Mouse (Mus musculus): Measurements from ENCODE around the gene 4931414P19Rik. TPM values are rescaled to one million over a fixed set of nuclear protein-coding genes. Genes with fewer than 3 reads are reported as not detected.

The 4931414P19Rik gene
- polyA plus RNA-seq (2021; fragmentation: Nextera tagmentation) = 1.5 and 2.4 TPM in 2 replicates
- long read RNA-seq, experiment 1, partial matches to known transcripts = 1 of 2 reads
- long read RNA-seq, experiment 1, other reads (novel, unspliced or antisense) = 0 of 2 reads
- long read RNA-seq, experiment 2, transcript 4931414P19Rik-201 (7 exons, 2,670 nt) = major isoform, 6 of 10 reads
- long read RNA-seq, experiment 2, partial matches to known transcripts = 3 of 10 reads
- long read RNA-seq, experiment 2, other reads (novel, unspliced or antisense) = 1 of 10 reads

GRCm38 (mm10) chr14:54605752-54606321 is at the start of gene 4931414P19Rik:
Gene 4931414P19Rik, minus strand, starts transcription at chr14:54605993.

DNA sequence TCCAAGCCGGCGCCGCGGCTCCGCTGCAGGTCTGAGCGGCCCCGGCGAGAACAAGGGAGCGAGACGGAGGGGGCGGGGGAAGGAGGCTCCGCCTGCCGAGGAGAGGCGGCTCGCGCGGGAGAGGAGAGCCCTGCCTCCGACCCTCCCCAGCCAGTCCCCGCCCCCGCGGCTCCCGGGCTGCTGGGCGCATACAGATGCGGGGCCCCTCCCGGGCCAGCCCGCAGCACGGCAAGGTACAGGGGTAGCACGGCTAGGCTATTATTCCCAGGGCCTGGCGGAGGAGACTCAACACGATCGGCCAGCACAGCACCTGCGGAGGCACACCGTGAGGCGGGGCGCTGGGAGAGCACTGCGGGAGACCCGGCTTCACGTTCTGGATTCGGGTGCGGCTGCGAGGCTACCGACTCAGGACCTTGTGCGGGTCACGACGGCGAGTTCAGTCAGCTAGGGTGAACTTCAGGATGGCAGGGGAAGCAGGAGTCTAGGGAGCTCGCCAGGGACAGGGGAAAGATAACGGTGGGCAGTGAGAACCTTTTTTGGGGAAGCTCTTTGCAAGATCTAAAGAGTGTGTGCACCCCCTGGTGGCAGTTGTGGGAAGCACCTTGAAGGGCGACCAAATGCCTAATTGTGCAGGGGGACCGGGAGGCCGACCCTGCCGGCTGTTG is 35.6 kb upstream of the 4931414P19Rik start, which contains the start of gene Cdh24:
Gene Cdh24, minus strand, starts transcription at position 60 of the 665 bp plus-strand sequence.

GRCm38 (mm10) chr14:54640946-54641304 is 35.1 kb upstream of the 4931414P19Rik start, which contains the start of gene Gm17606:
Gene Gm17606, plus strand, starts transcription at chr14:54640952.

GRCm38 (mm10) chr14:54621133-54621532 is 15.3 kb upstream of the 4931414P19Rik start, which contains the start of gene Psmb11:
Gene Psmb11, plus strand, starts transcription at chr14:54621433.

GRCm38 (mm10) chr14:54617897-54618365 is 12.1 kb upstream of the 4931414P19Rik start, which contains the start of gene Psmb5:
Gene Psmb5, minus strand, starts transcription at chr14:54618022.

GRCm38 (mm10) chr14:54577089-54577982 is 28.5 kb downstream of the 4931414P19Rik start, which contains the start of gene Ajuba:
Gene Ajuba, minus strand, starts transcription at chr14:54577558.

GRCm38 (mm10) chr14:54553975-54554769 is 51.6 kb downstream of the 4931414P19Rik start, which contains the start of gene Haus4:
Gene Haus4, minus strand, starts transcription at chr14:54554616.

Small RNA genes within 50 kb of the gene (microRNA-seq; reads per million reads assigned to microRNA genes)
- gene Mir686 (not detected), gene Mir6948 (not detected)

Other genes starting within 250 kb of the 4931414P19Rik start
- 37.3 and 38.6 TPM in 2 replicates for gene Oxa1l, start 245.2 kb downstream of the 4931414P19Rik start, polyA plus RNA-seq (2021; fragmentation: Nextera tagmentation)
- gene Slc7a7, start 188.2 kb downstream of the 4931414P19Rik start, polyA plus RNA-seq (2021; fragmentation: Nextera tagmentation) = 1.9 and 2.3 TPM in 2 replicates
- gene Mrpl52, start 179.1 kb downstream of the 4931414P19Rik start, polyA plus RNA-seq (2021; fragmentation: Nextera tagmentation) = 440 and 462 TPM in 2 replicates
- 5.1 and 5.5 TPM in 2 replicates for gene Mmp14, start 174.4 kb downstream of the 4931414P19Rik start, polyA plus RNA-seq (2021; fragmentation: Nextera tagmentation)
- 15.3 and 18.7 TPM in 2 replicates for gene Lrp10, start 141.9 kb downstream of the 4931414P19Rik start, polyA plus RNA-seq (2021; fragmentation: Nextera tagmentation)
- 20.0 and 23.9 TPM in 2 replicates for gene Rem2, start 129.9 kb downstream of the 4931414P19Rik start, polyA plus RNA-seq (2021; fragmentation: Nextera tagmentation)
- gene Prmt5, start 88.5 kb downstream of the 4931414P19Rik start, polyA plus RNA-seq (2021; fragmentation: Nextera tagmentation) = 40.4 and 43.4 TPM in 2 replicates
- gene Haus4, start 51.4 kb downstream of the 4931414P19Rik start, polyA plus RNA-seq (2021; fragmentation: Nextera tagmentation) = 4.4 and 5.7 TPM in 2 replicates
- 0.75 and 0.79 TPM in 2 replicates for gene Ajuba, start 28.4 kb downstream of the 4931414P19Rik start, polyA plus RNA-seq (2021; fragmentation: Nextera tagmentation)
- gene Psmb5, start 12.0 kb upstream of the 4931414P19Rik start, polyA plus RNA-seq (2021; fragmentation: Nextera tagmentation) = 695 and 703 TPM in 2 replicates
- gene Psmb11, start 15.4 kb upstream of the 4931414P19Rik start, polyA plus RNA-seq (2021; fragmentation: Nextera tagmentation) = 0.05 and 0.16 TPM in 2 replicates
- gene Gm17606, start 35.0 kb upstream of the 4931414P19Rik start, polyA plus RNA-seq (2021; fragmentation: Nextera tagmentation) = not detected in 2 replicates
- 0.85 and 1.1 TPM in 2 replicates for gene Cdh24, start 35.4 kb upstream of the 4931414P19Rik start, polyA plus RNA-seq (2021; fragmentation: Nextera tagmentation)
- 45.3 and 57.3 TPM in 2 replicates for gene 1700123O20Rik, start 80.2 kb upstream of the 4931414P19Rik start, polyA plus RNA-seq (2021; fragmentation: Nextera tagmentation)
- 33.5 and 35.4 TPM in 2 replicates for gene Acin1, start 80.9 kb upstream of the 4931414P19Rik start, polyA plus RNA-seq (2021; fragmentation: Nextera tagmentation)
- gene Gm29776, start 92.8 kb upstream of the 4931414P19Rik start, polyA plus RNA-seq (2021; fragmentation: Nextera tagmentation) = 0.05 TPM in 1 of 2 replicates, not detected in the other
- gene Cebpe, start 106.2 kb upstream of the 4931414P19Rik start, polyA plus RNA-seq (2021; fragmentation: Nextera tagmentation) = not detected in 2 replicates
- 24.6 and 27.1 TPM in 2 replicates for gene Slc7a8, start 176.0 kb upstream of the 4931414P19Rik start, polyA plus RNA-seq (2021; fragmentation: Nextera tagmentation)
- not detected in 2 replicates for gene Rnf212b, start 208.1 kb upstream of the 4931414P19Rik start, polyA plus RNA-seq (2021; fragmentation: Nextera tagmentation)